Mouse (Mus musculus) forebrain, embryonic 16.5 days (tissue): ENCODE data around the gene Minar1. TPM values are rescaled to one million over a fixed set of nuclear protein-coding genes. Genes with fewer than 3 reads are reported as not detected.
A peak's percentile ranks its signal among the peaks of the same experiment; 100 is the strongest.

Experiments
- ATAC-seq: fragments of 200-750 bp; cut with Nextera tagmentation; 2 replicates; pipeline ENCODE4 v1.8.0; 2017; ENCODE audit warnings: mild to moderate bottlenecking, moderate library complexity
- H3K27ac ChIP-seq: fragments of 300-500 bp; sonication (generic); 2 replicates; pipeline ENCODE4 v1.5.1; 2014; ENCODE audit warnings: low read length, control low read depth
- H3K27me3 ChIP-seq: fragments of 300-500 bp; sonication (generic); replicated peaks from 2 replicates; pipeline ENCODE4 v1.6.1; 2014; ENCODE audit warnings: low read length; ENCODE audit not compliant: control insufficient read depth, insufficient read depth
- H3K36me3 ChIP-seq: fragments of 300-500 bp; sonication (generic); 2 replicates; pipeline ENCODE4 v1.6.1; 2014; ENCODE audit not compliant: control insufficient read depth, insufficient read depth
- H3K4me1 ChIP-seq: fragments of 300-500 bp; sonication (generic); replicated peaks from 2 replicates; pipeline ENCODE4 v1.6.1; 2014; ENCODE audit warnings: low read length; ENCODE audit not compliant: control insufficient read depth, insufficient read depth
- H3K4me2 ChIP-seq: fragments of 300-500 bp; sonication (generic); 2 replicates; pipeline ENCODE4 v1.6.1; 2014; ENCODE audit warnings: mild to moderate bottlenecking, low read length, control low read depth
- H3K4me3 ChIP-seq: fragments of 300-500 bp; sonication (generic); replicated peaks from 2 replicates; pipeline ENCODE4 v1.5.1; 2014; ENCODE audit warnings: mild to moderate bottlenecking, low read length, control low read depth
- H3K9ac ChIP-seq: fragments of 300-500 bp; sonication (generic); replicated peaks from 2 replicates; pipeline ENCODE4 v1.6.1; 2014; ENCODE audit warnings: low read depth, low read length, control low read depth
- H3K9me3 ChIP-seq: fragments of 300-500 bp; sonication (generic); 2 replicates; pipeline ENCODE4 v1.6.1; 2016; ENCODE audit warnings: low read length; ENCODE audit not compliant: control insufficient read depth
- WGBS: fragments of 180-500 bp; shearing (Covaris S2); extraction: QIAGEN DNeasy Blood & Tissue Kit; methylation state at CpG from one replicate; pipeline ENCODE4 v1.1.7; 2014; 5-methylcytosine and 5-hydroxymethylcytosine counted together
- polyA plus RNA-seq: library from polyadenylated mRNA; unstranded; fragments of >200 nt; fragmentation: Nextera tagmentation; extraction: Ambion mirVana; gene quantifications from 2 replicates; pipeline ENCODE4 v1.2.1, GENCODE M21; 2015

Gene Minar1
- polyA plus RNA-seq, 1 experiment from 2014 or later: 1.9 TPM

GRCm38 (mm10) chr9:89610592-89610991, 12.3 kb downstream of the Minar1 start:
- no peaks in the 10 kb centered on the region for H3K36me3 ChIP-seq
- H3K4me1 ChIP-seq: no peaks in the 10 kb centered on the region
- no peaks in the 10 kb centered on the region for H3K27me3 ChIP-seq
- no peak overlapping the region for H3K4me3 ChIP-seq
- ATAC-seq: no peak
- no peak overlapping the region for H3K27ac ChIP-seq
- H3K9ac ChIP-seq: no peak overlapping the region
- 71% methylated on average over 4 of the region's 4 CpGs for WGBS
- no peaks in the 10 kb centered on the region for H3K9me3 ChIP-seq
- no peak overlapping the region for H3K4me2 ChIP-seq

GRCm38 (mm10) chr9:89607321-89607720, 15.6 kb downstream of the Minar1 start:
- Histone ChIP-seq H3K9ac (no peak overlapping the region), H3K9me3 (no peaks in the 10 kb centered on the region), H3K27ac (no peak overlapping the region), H3K36me3 (no peaks in the 10 kb centered on the region), H3K4me1 (no peaks in the 10 kb centered on the region), H3K4me3 (no peak overlapping the region), H3K27me3 (no peaks in the 10 kb centered on the region), H3K4me2 (no peak overlapping the region)
- ATAC-seq: no peak
- WGBS: 79% methylated on average over 7 of the region's 7 CpGs

- H3K4me2 ChIP-seq: no peak overlapping the region
Observed at GRCm38 (mm10) chr9:89606256-89606655, 16.7 kb downstream of the Minar1 start.

DNA sequence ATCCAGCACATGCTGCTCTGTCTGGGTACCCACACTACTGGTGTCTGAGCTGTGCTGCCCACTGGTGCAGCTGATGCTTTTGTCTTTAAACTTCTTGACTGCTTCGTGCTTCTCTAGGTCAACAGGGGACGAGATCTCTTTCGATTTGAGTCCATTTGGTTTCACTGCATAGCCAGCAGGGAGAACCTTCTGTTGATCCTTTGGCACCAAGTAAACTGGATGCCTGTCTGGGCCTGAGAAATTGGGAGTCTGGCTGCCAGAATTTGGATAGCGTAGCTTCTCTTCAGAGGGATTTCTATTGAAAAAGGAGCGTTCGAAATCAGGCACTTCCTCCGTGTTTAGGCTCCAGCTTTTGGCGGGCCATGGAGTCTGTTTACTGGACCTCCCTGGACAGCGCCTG, 21.0 kb downstream of the Minar1 start:
- H3K36me3 ChIP-seq: no peaks in the 10 kb centered on the region

More at GRCm38 (mm10) chr9:89606256-89606655, 16.7 kb downstream of the Minar1 start:
- Histone ChIP-seq H3K27ac (no peak overlapping the region), H3K9me3 (no peaks in the 10 kb centered on the region), H3K4me3 (no peak overlapping the region), H3K9ac (no peak overlapping the region), H3K27me3 (no peaks in the 10 kb centered on the region), H3K36me3 (no peaks in the 10 kb centered on the region), H3K4me1 (no peaks in the 10 kb centered on the region)
- no peak for ATAC-seq
- 84% methylated on average over 11 of the region's 11 CpGs for WGBS

GRCm38 (mm10) chr9:89600677-89601076, 22.2 kb downstream of the Minar1 start:
- ATAC-seq: no peak; the same call in 1 of the 2 replicates
- Histone ChIP-seq H3K9me3 (no peaks in the 10 kb centered on the region), H3K4me3 (no peak overlapping the region), H3K4me2 (no peak overlapping the region), H3K9ac (no peak overlapping the region), H3K27me3 (no peaks in the 10 kb centered on the region), H3K4me1 (no peaks in the 10 kb centered on the region), H3K36me3 (no peaks in the 10 kb centered on the region), H3K27ac (no peak overlapping the region)
- WGBS: 72% methylated on average over 7 of the region's 7 CpGs

More for the DNA sequence above, 21.0 kb downstream of the Minar1 start:
- Histone ChIP-seq H3K4me2 (no peak overlapping the region), H3K4me3 (no peak overlapping the region), H3K9ac (no peak overlapping the region), H3K27me3 (no peaks in the 10 kb centered on the region), H3K4me1 (no peaks in the 10 kb centered on the region), H3K9me3 (no peaks in the 10 kb centered on the region), H3K27ac (no peak overlapping the region)
- no peak for ATAC-seq
- WGBS: 89% methylated on average over 9 of the region's 9 CpGs

- Histone ChIP-seq H3K36me3 (no peaks in the 10 kb centered on the region), H3K27me3 (no peaks in the 10 kb centered on the region), H3K4me1 (no peaks in the 10 kb centered on the region), H3K9ac (no peak overlapping the region), H3K4me2 (no peak overlapping the region), H3K4me3 (no peak overlapping the region), H3K9me3 (no peaks in the 10 kb centered on the region), H3K27ac (no peak overlapping the region)
- ATAC-seq: no peak
- 75% methylated on average over 3 of the region's 3 CpGs for WGBS
Observed at GRCm38 (mm10) chr9:89597071-89597470, 25.9 kb downstream of the Minar1 start.

GRCm38 (mm10) chr9:89596392-89596791, 26.5 kb downstream of the Minar1 start:
- H3K27me3 ChIP-seq: no peaks in the 10 kb centered on the region
- H3K4me1 ChIP-seq: no peaks in the 10 kb centered on the region
- no peak overlapping the region for H3K4me2 ChIP-seq
- no peak for ATAC-seq
- no peak overlapping the region for H3K27ac ChIP-seq
- H3K4me3 ChIP-seq: no peak overlapping the region
- no peaks in the 10 kb centered on the region for H3K36me3 ChIP-seq
- H3K9me3 ChIP-seq: no peaks in the 10 kb centered on the region
- H3K9ac ChIP-seq: no peak overlapping the region
- WGBS: 89% methylated on average over 5 of the region's 5 CpGs

DNA sequence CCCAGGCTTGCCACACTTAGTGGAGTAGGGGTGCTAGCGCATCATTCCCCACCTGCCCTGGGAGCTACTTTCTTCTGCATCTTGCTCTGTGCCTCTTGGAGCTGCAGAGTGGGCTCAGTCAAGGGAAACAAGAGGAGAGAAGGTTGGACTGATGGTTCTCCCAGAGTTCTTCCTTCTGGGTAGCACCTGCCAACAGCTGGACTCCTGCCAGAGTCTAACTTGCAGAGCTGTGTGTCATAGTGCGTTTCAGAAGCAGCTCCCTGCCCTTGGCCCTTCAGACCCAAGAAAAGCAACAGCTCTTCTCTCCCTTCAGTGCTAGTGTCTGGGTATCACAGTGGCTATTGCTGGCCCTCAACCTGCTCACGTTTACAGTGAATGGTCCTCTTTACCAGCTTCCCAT, 30.5 kb downstream of the Minar1 start:
- H3K9me3 ChIP-seq: no peaks in the 10 kb centered on the region
- 69% methylated on average over 3 of the region's 3 CpGs for WGBS
- ATAC-seq: no peak
- H3K4me3 ChIP-seq: no peak overlapping the region
- H3K9ac ChIP-seq: no peak overlapping the region
- H3K27ac ChIP-seq: no peak overlapping the region
- H3K4me2 ChIP-seq: no peak overlapping the region
- no peaks in the 10 kb centered on the region for H3K27me3 ChIP-seq
- no peaks in the 10 kb centered on the region for H3K4me1 ChIP-seq
- no peaks in the 10 kb centered on the region for H3K36me3 ChIP-seq

DNA sequence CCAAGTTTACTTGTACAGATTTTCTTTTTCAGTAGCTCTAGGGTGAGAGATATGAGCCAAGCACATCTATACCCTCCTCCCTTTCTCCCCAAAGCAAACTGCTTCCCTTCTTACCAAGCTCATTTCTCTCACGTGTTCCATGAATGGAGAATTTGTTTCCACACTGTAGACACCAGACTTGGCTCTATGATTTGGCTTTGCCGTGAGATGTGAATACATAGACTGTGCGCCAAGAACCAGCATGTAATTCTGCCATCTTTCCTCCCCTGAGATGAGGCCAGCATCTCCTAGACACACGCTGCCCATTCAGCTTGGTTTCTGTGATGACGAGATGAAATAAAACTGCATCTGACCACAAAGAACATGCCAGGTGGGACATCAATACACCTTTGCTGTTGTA, 44.5 kb downstream of the Minar1 start:
- Histone ChIP-seq H3K9ac (no peak overlapping the region), H3K9me3 (no peaks in the 10 kb centered on the region), H3K4me2 (no peak overlapping the region), H3K4me1 (no peaks in the 10 kb centered on the region), H3K27ac (no peak overlapping the region), H3K4me3 (no peak overlapping the region), H3K27me3 (no peaks in the 10 kb centered on the region), H3K36me3 (no peaks in the 10 kb centered on the region)
- peak; percentile 45; the same call in 1 of the 2 replicates for ATAC-seq
- WGBS: 70% methylated on average over 5 of the region's 5 CpGs

DNA sequence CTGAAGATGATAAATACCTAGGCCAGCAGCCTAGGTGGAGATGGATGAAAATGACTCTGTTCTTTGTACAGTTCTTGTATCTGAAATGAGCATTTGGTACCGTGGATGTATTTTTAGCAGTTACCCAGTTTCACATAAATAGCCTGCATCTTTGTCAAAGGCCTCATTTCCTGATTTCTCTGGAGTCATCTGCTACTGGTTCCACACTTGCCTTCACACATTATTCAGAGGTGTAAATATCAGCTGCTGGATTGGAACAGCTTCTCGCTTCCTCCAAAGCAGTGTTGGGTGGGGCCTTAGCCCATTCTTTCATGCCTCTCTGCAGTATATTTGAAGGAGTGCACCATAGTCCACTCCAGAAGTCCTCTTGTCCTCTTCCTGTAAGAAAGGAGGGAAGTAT, 70.3 kb downstream of the Minar1 start:
- 64% methylated on average over 2 of the region's 2 CpGs for WGBS

More for the DNA sequence above, 70.3 kb downstream of the Minar1 start:
- Histone ChIP-seq H3K4me1 (no peaks in the 10 kb centered on the region), H3K9ac (no peak overlapping the region), H3K36me3 (no peaks in the 10 kb centered on the region), H3K9me3 (no peaks in the 10 kb centered on the region), H3K4me2 (no peak overlapping the region), H3K27ac (no peak overlapping the region), H3K27me3 (no peaks in the 10 kb centered on the region), H3K4me3 (no peak overlapping the region)
- ATAC-seq: no peak
